Comparison of ENCODE assay signal across 10 mouse cellular contexts in the genomic region with DNA sequence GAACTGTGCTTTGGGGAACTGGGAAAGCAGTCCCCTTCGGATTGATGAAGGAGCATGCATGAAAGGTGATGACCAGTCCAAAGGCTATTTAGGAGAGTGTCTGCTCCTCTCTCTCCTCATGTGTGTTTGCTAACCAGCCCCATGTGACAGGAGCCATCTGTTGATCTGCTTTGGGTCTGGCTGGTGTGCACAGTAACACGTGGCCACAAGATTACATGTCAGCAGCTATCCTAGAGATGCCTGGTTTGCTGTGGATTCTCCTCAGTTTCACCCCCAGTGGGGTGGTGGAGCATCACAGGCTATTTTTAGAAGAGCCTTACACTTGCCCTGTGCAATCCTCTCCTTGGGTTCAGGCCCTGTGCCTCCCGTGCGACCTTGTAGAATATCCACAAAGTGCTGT. TPM values are rescaled to one million over a fixed set of nuclear protein-coding genes. Genes with fewer than 3 reads are reported as not detected.
A peak's percentile ranks its signal among the peaks of the same experiment; 100 is the strongest.
DNase-seq lines count a peak whose midpoint lies in the region; ATAC-seq lines count a peak whose summit lies in the region.
"Had no signal": no experiment of that assay in that cellular context is flagged by ENCODE, and none has a peak within 500 bp of the region (broad histone marks: within the 10 kb centered on the region; RNA-seq: fewer than 3 reads in every experiment).

No protein-coding gene starts in this region.

- no peak overlapping the region for H3K27ac ChIP-seq in limb, embryonic 13.5 days
- no peak overlapping the region for H3K27ac ChIP-seq in limb, embryonic 10.5 days
- no peak overlapping the region for H3K27ac ChIP-seq in heart, embryonic 16.5 days (ENCODE audit: low read length)
- no peak overlapping the region for H3K27ac ChIP-seq in hindbrain, embryonic 16.5 days (ENCODE audit: low read depth, low read length)
- H3K27ac ChIP-seq: embryonic facial prominence, embryonic 12.5 days; macrophage had no signal

- no peak overlapping the region for H3K4me3 ChIP-seq in limb, embryonic 13.5 days
- no peak overlapping the region for H3K4me3 ChIP-seq in limb, embryonic 10.5 days
- no peak overlapping the region for H3K4me3 ChIP-seq in heart, embryonic 16.5 days (ENCODE audit: low read length)
- H3K4me3 ChIP-seq in hindbrain, embryonic 16.5 days (ENCODE audit: low read length): no peak overlapping the region
- H3K4me3 ChIP-seq: embryonic facial prominence, embryonic 12.5 days had no signal

- peak; percentile 57; the same call in 1 of the 2 replicates for ATAC-seq in limb, embryonic 13.5 days (ENCODE audit: low FRiP score, low read depth)
- ATAC-seq in heart, embryonic 16.5 days (replicated peaks; ENCODE audit: extremely low read depth, insufficient read depth, low FRiP score): 0 out of 2 replicates have a peak, but pooled peaks have one; percentile 33
- ATAC-seq in hindbrain, embryonic 16.5 days: no peak

- no peaks in the 10 kb centered on the region for H3K27me3 ChIP-seq in limb, embryonic 13.5 days
- no peaks in the 10 kb centered on the region for H3K27me3 ChIP-seq in limb, embryonic 10.5 days (ENCODE audit: low read depth, poor library complexity, severe bottlenecking)
- H3K27me3 ChIP-seq in heart, embryonic 16.5 days (ENCODE audit: control insufficient read depth, insufficient read depth, low read length): no peaks in the 10 kb centered on the region
- no peaks in the 10 kb centered on the region for H3K27me3 ChIP-seq in hindbrain, embryonic 16.5 days (replicated peaks; ENCODE audit: control insufficient read depth, insufficient read depth, low read length)
- H3K27me3 ChIP-seq: embryonic facial prominence, embryonic 12.5 days had no signal

- H3K4me1 ChIP-seq in limb, embryonic 13.5 days: peaks cover 15% of the 10 kb centered on the region
- no peaks in the 10 kb centered on the region for H3K4me1 ChIP-seq in limb, embryonic 10.5 days
- peaks cover 19% of the 10 kb centered on the region for H3K4me1 ChIP-seq in heart, embryonic 16.5 days (ENCODE audit: control insufficient read depth, insufficient read depth, low read length)
- H3K4me1 ChIP-seq in hindbrain, embryonic 16.5 days (ENCODE audit: control insufficient read depth, insufficient read depth, low read depth, low read length): 0 out of 2 replicates have a peak, but pooled peaks cover 2% of the 10 kb centered on the region
- H3K4me1 ChIP-seq: embryonic facial prominence, embryonic 12.5 days had no signal

- 80% methylated on average over 4 of the region's 4 CpGs for WGBS in limb, embryonic 13.5 days
- WGBS in limb, embryonic 10.5 days: 82% methylated on average over 4 of the region's 4 CpGs
- 50% methylated on average over 4 of the region's 4 CpGs for WGBS in heart, embryonic 16.5 days
- 84% methylated on average over 4 of the region's 4 CpGs for WGBS in hindbrain, embryonic 16.5 days

- H3K4me2 ChIP-seq in limb, embryonic 13.5 days (replicated peaks): no peak overlapping the region
- H3K4me2 ChIP-seq in heart, embryonic 16.5 days (ENCODE audit: low read depth, low read length): no peak overlapping the region
- no peak overlapping the region for H3K4me2 ChIP-seq in hindbrain, embryonic 16.5 days (ENCODE audit: low read length)
- H3K4me2 ChIP-seq: embryonic facial prominence, embryonic 12.5 days had no signal

- H3K9ac ChIP-seq in limb, embryonic 13.5 days: no peak overlapping the region
- no peak overlapping the region for H3K9ac ChIP-seq in heart, embryonic 16.5 days (ENCODE audit: low read length)
- no peak overlapping the region for H3K9ac ChIP-seq in hindbrain, embryonic 16.5 days (ENCODE audit: low read depth, low read length)
- H3K9ac ChIP-seq: embryonic facial prominence, embryonic 12.5 days had no signal

- peak; percentile 29 for DNase-seq in adrenal gland, postnatal 14 days
- DNase-seq in adrenal gland, adult 8-10 months: no peak
- no peak for DNase-seq in limb, embryonic 10.5 days (ENCODE audit: low spot score)
- DNase-seq in retina, postnatal 7 days (ENCODE audit: low read depth, low spot score): peak; percentile 28
- no peak for DNase-seq in right cerebral cortex, postnatal 10 days (ENCODE audit: low spot score in 2 of 2)

- no peaks in the 10 kb centered on the region for H3K36me3 ChIP-seq in limb, embryonic 13.5 days
- H3K36me3 ChIP-seq in limb, embryonic 10.5 days: no peaks in the 10 kb centered on the region
- no peaks in the 10 kb centered on the region for H3K36me3 ChIP-seq in heart, embryonic 16.5 days (ENCODE audit: control insufficient read depth, insufficient read depth)
- H3K36me3 ChIP-seq in hindbrain, embryonic 16.5 days (ENCODE audit: control insufficient read depth, insufficient read depth, low read length): no peaks in the 10 kb centered on the region
- H3K36me3 ChIP-seq: embryonic facial prominence, embryonic 12.5 days had no signal

- H3K9me3 ChIP-seq in limb, embryonic 13.5 days: no peaks in the 10 kb centered on the region
- H3K9me3 ChIP-seq in limb, embryonic 10.5 days (replicated peaks): no peaks in the 10 kb centered on the region
- no peaks in the 10 kb centered on the region for H3K9me3 ChIP-seq in heart, embryonic 16.5 days (replicated peaks; ENCODE audit: control insufficient read depth, low read length)
- H3K9me3 ChIP-seq in hindbrain, embryonic 16.5 days (ENCODE audit: control insufficient read depth, low read length): no peaks in the 10 kb centered on the region
- H3K9me3 ChIP-seq: embryonic facial prominence, embryonic 12.5 days had no signal

RNA-seq across cellular contexts. Expression of gene Inpp4a, which starts 42.2 kb away (rescaled TPM):
- 21.2 and 23.5 TPM in 2 replicates for total RNA-seq in adrenal gland, postnatal 14 days (2021)
- 10 to 100 TPM; 23.0 to 35.6 (median 31.2) TPM for total RNA-seq in adrenal gland, adult 8-10 months (2022)
- polyA plus RNA-seq in limb, embryonic 13.5 days (2015; fragmentation: Nextera tagmentation; extraction: Ambion mirVana): 20.9 and 21.2 TPM in 2 replicates
- polyA plus RNA-seq in limb, embryonic 10.5 days (2016; fragmentation: Nextera tagmentation; extraction: Ambion mirVana): 7.9 and 11.3 TPM in 2 replicates
- 12.7 and 13.5 TPM in 2 replicates for polyA plus RNA-seq in heart, embryonic 16.5 days (2015; fragmentation: Nextera tagmentation; extraction: Ambion mirVana)
- 74.5 and 74.9 TPM in 2 replicates for polyA plus RNA-seq in hindbrain, embryonic 16.5 days (2015; fragmentation: Nextera tagmentation; extraction: Ambion mirVana)

Comparison
In these comparisons a context has a peak if more than half of its experiments do, and no peak if none do; other contexts are left out.
1. DNase-seq: peak in adrenal gland, postnatal 14 days (single experiment) and retina, postnatal 7 days (single experiment); none in adrenal gland, adult 8-10 months (single experiment), limb, embryonic 10.5 days (single experiment) and right cerebral cortex, postnatal 10 days (0 of 2).